Mouse (Mus musculus) CD4-positive, CD25-positive, alpha-beta regulatory T cell, adult 2 months (primary cell): ENCODE results near the gene Gm49416.
A peak's percentile ranks its signal among the peaks of the same experiment; 100 is the strongest.

Experiments used
- DNase-seq: peaks from one replicate; pipeline ENCODE4 v3.0.0-alpha.2; 2012; ENCODE audit warnings: low read depth, low spot score

Gm49416 gene

GRCm38 (mm10) chr19:8920073-8920736, 31.5 kb downstream of the Gm49416 start, which contains the start of gene B3gat3:
TSS of gene B3gat3 (plus strand) at chr19:8920374.
- DNase-seq: peak; percentile 85

- DNase-seq: peak; percentile 80
These were observed 32.1 kb downstream of the Gm49416 start for GRCm38 (mm10) chr19:8920836-8921291.

- peak; percentile 35 for DNase-seq
These were observed 33.0 kb downstream of the Gm49416 start for GRCm38 (mm10) chr19:8921741-8922140.

GRCm38 (mm10) chr19:8926766-8927165, 38.0 kb downstream of the Gm49416 start:
- DNase-seq: peak; percentile 40

GRCm38 (mm10) chr19:8927891-8928525, 39.3 kb downstream of the Gm49416 start:
- DNase-seq: no peak

- DNase-seq: no peak
These were observed 40.0 kb downstream of the Gm49416 start for GRCm38 (mm10) chr19:8928689-8929223.

GRCm38 (mm10) chr19:8929224-8930088, 40.7 kb downstream of the Gm49416 start, which contains the start of the genes Rom1 and Eml3:
TSS of gene Rom1 (minus strand) at chr19:8929356.
TSS of gene Eml3 (plus strand) at chr19:8929552.
- DNase-seq: peak; percentile 86

- DNase-seq: peak; percentile 15
These were observed 41.4 kb downstream of the Gm49416 start for GRCm38 (mm10) chr19:8930117-8930516.

GRCm38 (mm10) chr19:8930771-8931170, 42.0 kb downstream of the Gm49416 start:
- DNase-seq: no peak

GRCm38 (mm10) chr19:8936736-8937135, 48.0 kb downstream of the Gm49416 start:
- no peak for DNase-seq

- DNase-seq: no peak
These were observed 51.9 kb downstream of the Gm49416 start for GRCm38 (mm10) chr19:8940526-8941133.

GRCm38 (mm10) chr19:8941136-8941514, 52.4 kb downstream of the Gm49416 start:
- no peak for DNase-seq

- peak; percentile 97 for DNase-seq
These were observed 52.9 kb downstream of the Gm49416 start, which contains the start of gene Mta2 for GRCm38 (mm10) chr19:8941515-8942217. TSS of gene Mta2 (plus strand) at chr19:8941875.

- peak; percentile 78 for DNase-seq
These were observed 53.7 kb downstream of the Gm49416 start for GRCm38 (mm10) chr19:8942276-8942964.

- no peak for DNase-seq
These were observed 54.3 kb downstream of the Gm49416 start for GRCm38 (mm10) chr19:8943047-8943446.

- DNase-seq: no peak
These were observed 55.3 kb downstream of the Gm49416 start for GRCm38 (mm10) chr19:8944062-8944461.

- peak; percentile 73 for DNase-seq
These were observed 56.0 kb downstream of the Gm49416 start for GRCm38 (mm10) chr19:8944750-8945149.
